Mouse (Mus musculus) intestine, embryonic 14.5 days (tissue): ENCODE data around the gene Pcyt1b. TPM values are rescaled to one million over a fixed set of nuclear protein-coding genes. Genes with fewer than 3 reads are reported as not detected.

Experiments used
- ATAC-seq: fragments of 200-750 bp; cut with Nextera tagmentation; replicated peaks from 2 replicates; pipeline ENCODE4 v1.8.0; 2017; ENCODE audit warnings: low read depth, moderate number of reproducible peaks, moderate TSS enrichment, moderate library complexity; ENCODE audit not compliant: low FRiP score, low TSS enrichment
- DNase-seq: peaks from one replicate; pipeline ENCODE4 v3.0.0-alpha.2; 2018; ENCODE audit warnings: low spot score
- H3K27ac ChIP-seq: fragments of 300-500 bp; sonication (generic); 2 replicates; pipeline ENCODE4 v1.5.1; 2014; ENCODE audit warnings: low read depth, mild to moderate bottlenecking, control low read depth
- H3K27me3 ChIP-seq: fragments of 300-500 bp; sonication (generic); replicated peaks from 2 replicates; pipeline ENCODE4 v1.6.1; 2014; ENCODE audit warnings: low read length, control low read depth; ENCODE audit not compliant: control insufficient read depth, insufficient read depth
- H3K36me3 ChIP-seq: fragments of 300-500 bp; sonication (generic); 2 replicates; pipeline ENCODE4 v1.6.1; 2014; ENCODE audit warnings: low read length, control low read depth; ENCODE audit not compliant: control insufficient read depth, insufficient read depth
- H3K4me1 ChIP-seq: fragments of 300-500 bp; sonication (generic); replicated peaks from 2 replicates; pipeline ENCODE4 v1.6.1; 2014; ENCODE audit warnings: low read length, control low read depth, mixed read lengths; ENCODE audit not compliant: control insufficient read depth, insufficient read depth
- H3K4me2 ChIP-seq: fragments of 300-500 bp; sonication (generic); 2 replicates; pipeline ENCODE4 v1.6.1; 2014; ENCODE audit warnings: low read length
- H3K4me3 ChIP-seq: fragments of 300-500 bp; sonication (generic); 2 replicates; pipeline ENCODE4 v1.5.1; 2014; ENCODE audit warnings: low read depth, low read length, control low read depth, mixed read lengths
- H3K9ac ChIP-seq: fragments of 300-500 bp; sonication (generic); 2 replicates; pipeline ENCODE4 v1.6.1; 2014; ENCODE audit warnings: mild to moderate bottlenecking, low read length
- H3K9me3 ChIP-seq: fragments of 300-500 bp; sonication (generic); 2 replicates; pipeline ENCODE4 v1.6.1; 2016; ENCODE audit warnings: low read length, control low read depth; ENCODE audit not compliant: control insufficient read depth
- WGBS: fragments of 180-500 bp; shearing (Covaris S2); extraction: QIAGEN DNeasy Blood & Tissue Kit; methylation state at CpG from one replicate; pipeline ENCODE4 v1.1.7; 2014; 5-methylcytosine and 5-hydroxymethylcytosine counted together
- polyA plus RNA-seq: library from polyadenylated mRNA; unstranded; fragments of >200 nt; fragmentation: Nextera tagmentation; extraction: Ambion mirVana; gene quantifications from 2 replicates; pipeline ENCODE4 v1.2.1, GENCODE M21; 2014

Pcyt1b gene
- polyA plus RNA-seq, 1 experiment from 2014 or later: 2.5 TPM

DNA sequence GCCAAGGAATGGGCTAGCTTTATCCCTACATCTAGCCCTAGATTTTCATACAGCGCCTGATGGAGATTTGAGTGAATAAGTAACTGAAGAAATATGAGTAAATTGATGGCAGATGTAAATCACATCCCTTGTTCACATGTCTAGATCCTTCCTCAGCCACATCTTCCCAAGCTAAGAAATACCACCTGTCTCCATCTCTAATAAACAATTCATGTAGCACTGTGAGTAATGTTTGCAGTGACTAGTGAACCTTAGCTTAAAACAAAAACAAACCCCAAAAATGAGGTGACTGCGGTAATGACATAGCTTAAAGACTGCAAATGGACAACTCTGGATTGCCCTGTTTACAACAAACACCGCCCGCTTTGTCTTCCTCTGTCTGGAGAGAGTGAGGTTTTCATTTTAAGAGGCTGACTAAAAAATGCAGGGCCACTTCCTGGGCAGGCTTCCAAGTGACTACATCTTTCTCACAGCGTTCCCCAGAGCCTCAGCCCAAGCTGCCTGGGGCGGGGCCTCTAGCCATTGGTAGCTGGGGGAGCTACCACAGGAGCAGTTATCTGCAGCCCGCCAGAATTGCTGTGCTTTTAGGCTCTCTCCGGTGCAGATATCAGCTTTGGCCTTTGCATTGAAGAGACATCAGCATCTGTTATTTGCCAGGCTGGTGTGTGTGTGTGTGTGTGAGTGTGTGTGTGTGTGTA is 46.0 kb downstream of the Pcyt1b start:
- DNase-seq (peak; percentile 61), ATAC-seq (no peak)
- Histone ChIP-seq H3K4me1 (no peaks in the 10 kb centered on the region), H3K9me3 (no peaks in the 10 kb centered on the region), H3K4me2 (no peak overlapping the region), H3K4me3 (no peak overlapping the region), H3K36me3 (no peaks in the 10 kb centered on the region), H3K9ac (no peak overlapping the region), H3K27me3 (no peaks in the 10 kb centered on the region), H3K27ac (no peak overlapping the region)
- WGBS: 46% methylated on average over 8 of the region's 8 CpGs

DNA sequence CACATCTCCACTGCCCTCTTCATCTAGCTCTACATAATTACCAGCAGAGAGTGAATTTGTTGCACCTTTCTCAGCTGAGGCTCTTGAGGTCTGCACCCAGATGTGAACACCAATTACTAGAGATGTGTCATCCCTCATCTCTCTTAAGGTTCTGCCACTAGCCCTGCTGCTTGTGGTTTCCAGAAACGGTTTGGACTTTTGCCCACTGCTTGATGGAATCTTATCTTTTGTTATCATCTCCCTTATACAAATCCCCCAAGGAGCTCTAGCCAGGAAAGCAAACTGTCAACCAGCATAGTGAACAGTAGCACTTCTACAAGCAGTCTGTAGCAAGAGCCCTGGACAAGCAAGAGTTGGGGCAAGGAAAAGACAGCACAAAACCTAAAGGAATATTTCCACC is 57.9 kb downstream of the Pcyt1b start:
- Histone ChIP-seq H3K4me1 (no peaks in the 10 kb centered on the region), H3K4me2 (no peak overlapping the region), H3K27ac (no peak overlapping the region), H3K36me3 (no peaks in the 10 kb centered on the region), H3K4me3 (no peak overlapping the region), H3K9me3 (no peaks in the 10 kb centered on the region), H3K27me3 (no peaks in the 10 kb centered on the region), H3K9ac (no peak overlapping the region)
- WGBS: 45% methylated on average over 1 of the region's 1 CpGs
- ATAC-seq: no peak
- DNase-seq: no peak

DNA sequence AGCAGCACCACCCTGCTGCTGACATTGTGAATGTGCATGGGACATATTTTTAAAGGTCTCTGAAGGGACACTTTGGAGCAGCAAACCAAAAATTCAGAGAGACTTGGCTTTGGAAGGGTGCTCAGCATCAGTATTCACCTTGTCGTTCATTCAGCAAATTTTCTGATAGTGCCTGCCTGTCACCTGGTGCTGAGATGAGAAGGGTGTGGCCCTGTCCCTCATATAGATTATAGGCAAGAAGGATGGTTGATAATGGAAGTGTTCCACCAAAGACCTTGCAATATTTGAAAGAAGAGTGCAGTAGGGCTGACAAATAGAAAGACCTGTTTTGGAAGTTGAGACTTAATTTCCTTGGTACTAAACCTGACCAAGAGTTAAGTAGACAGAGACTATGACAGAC is 74.9 kb downstream of the Pcyt1b start:
- Histone ChIP-seq H3K27me3 (no peaks in the 10 kb centered on the region), H3K9ac (no peak overlapping the region), H3K4me3 (no peak overlapping the region), H3K36me3 (no peaks in the 10 kb centered on the region), H3K9me3 (no peaks in the 10 kb centered on the region), H3K4me2 (no peak overlapping the region), H3K27ac (no peak overlapping the region), H3K4me1 (no peaks in the 10 kb centered on the region)
- WGBS: 100% methylated on average over 1 of the region's 1 CpGs
- no peak for DNase-seq
- ATAC-seq: no peak

DNA sequence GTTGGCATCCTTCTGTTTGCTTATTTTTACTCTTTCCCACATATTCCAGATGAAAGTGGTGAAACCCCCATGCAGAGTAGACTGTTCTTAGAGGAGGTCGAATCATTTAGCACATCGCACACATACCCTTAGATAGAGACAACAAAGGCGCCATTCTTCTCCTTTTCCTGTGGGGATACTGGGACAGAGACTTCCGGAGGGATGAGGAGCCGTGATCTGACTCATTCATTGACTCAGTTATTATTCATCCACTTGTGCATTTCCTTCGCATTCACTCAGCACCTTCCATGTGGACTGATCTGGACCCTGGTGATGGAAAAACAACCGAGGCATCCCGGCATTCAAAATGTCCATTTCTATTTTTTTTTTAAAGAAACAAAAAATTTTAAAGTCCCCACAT is 76.2 kb downstream of the Pcyt1b start:
- Histone ChIP-seq H3K4me3 (no peak overlapping the region), H3K9me3 (no peaks in the 10 kb centered on the region), H3K9ac (no peak overlapping the region), H3K4me2 (no peak overlapping the region), H3K4me1 (no peaks in the 10 kb centered on the region), H3K27ac (no peak overlapping the region), H3K27me3 (no peaks in the 10 kb centered on the region), H3K36me3 (no peaks in the 10 kb centered on the region)
- WGBS: 81% methylated on average over 8 of the region's 8 CpGs
- ATAC-seq (no peak), DNase-seq (no peak)

DNA sequence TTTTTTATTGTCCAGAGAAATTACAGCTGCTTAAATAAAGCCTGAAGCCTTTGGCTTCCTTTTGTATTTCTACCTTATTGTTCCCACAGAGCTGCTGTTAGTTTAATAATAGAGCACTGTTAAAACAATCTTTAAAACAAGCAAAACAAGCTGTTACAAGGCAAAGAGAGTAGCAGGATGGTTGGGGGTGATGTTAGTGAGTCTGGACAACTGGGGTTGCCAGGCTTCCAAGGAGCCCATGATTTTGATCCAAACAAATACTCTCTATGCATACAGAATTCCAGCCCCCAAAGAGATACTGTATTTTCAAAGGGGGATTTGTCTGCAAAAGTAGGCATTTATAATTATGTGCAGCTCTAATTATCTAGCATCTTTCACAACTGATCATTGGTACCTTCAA is 77.7 kb downstream of the Pcyt1b start:
- Histone ChIP-seq H3K4me3 (no peak overlapping the region), H3K9me3 (no peaks in the 10 kb centered on the region), H3K27ac (no peak overlapping the region), H3K4me1 (no peaks in the 10 kb centered on the region), H3K36me3 (no peaks in the 10 kb centered on the region), H3K27me3 (no peaks in the 10 kb centered on the region), H3K9ac (no peak overlapping the region), H3K4me2 (no peak overlapping the region)
- DNase-seq (no peak), ATAC-seq (no peak)

DNA sequence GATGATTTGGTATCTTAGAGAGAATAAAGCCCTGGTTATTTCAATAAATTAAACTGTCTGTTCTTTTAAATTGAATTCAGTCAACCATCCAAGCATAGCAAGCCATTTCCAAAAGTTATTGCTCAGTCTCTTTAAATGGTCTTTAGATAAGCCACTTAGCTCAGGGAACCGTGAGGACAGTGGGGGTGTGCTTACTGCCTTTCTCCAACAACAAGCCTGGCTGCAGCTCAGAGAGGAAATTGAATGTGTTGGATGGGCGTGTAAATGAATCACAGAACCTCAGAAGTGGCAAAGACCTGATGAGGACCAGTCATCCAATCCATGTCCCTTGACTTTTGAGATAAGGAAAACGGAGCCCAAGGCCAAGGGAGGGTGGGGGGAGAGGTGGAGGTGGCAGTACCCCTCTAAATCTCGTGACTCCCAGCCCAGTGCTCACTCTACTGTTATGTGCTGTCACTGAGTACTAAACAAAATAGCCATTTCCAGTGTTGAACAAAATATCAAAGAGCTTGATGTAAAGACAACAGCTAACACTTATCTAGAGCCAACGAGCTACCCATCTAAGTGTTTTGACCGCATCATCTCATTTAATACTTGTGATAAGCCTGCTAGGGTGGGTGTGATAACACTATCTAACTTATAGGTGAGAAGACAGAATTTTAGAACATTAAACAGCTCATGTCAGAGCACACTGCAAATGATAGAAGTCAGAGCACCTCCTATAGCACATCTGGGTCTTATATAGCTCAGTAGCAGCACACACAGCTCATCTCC is 78.5 kb downstream of the Pcyt1b start:
- Histone ChIP-seq H3K9me3 (no peaks in the 10 kb centered on the region), H3K4me1 (no peaks in the 10 kb centered on the region), H3K4me3 (no peak overlapping the region), H3K4me2 (no peak overlapping the region), H3K27ac (no peak overlapping the region), H3K27me3 (no peaks in the 10 kb centered on the region), H3K36me3 (no peaks in the 10 kb centered on the region), H3K9ac (no peak overlapping the region)
- WGBS: 76% methylated on average over 6 of the region's 6 CpGs
- ATAC-seq (no peak), DNase-seq (no peak)

DNA sequence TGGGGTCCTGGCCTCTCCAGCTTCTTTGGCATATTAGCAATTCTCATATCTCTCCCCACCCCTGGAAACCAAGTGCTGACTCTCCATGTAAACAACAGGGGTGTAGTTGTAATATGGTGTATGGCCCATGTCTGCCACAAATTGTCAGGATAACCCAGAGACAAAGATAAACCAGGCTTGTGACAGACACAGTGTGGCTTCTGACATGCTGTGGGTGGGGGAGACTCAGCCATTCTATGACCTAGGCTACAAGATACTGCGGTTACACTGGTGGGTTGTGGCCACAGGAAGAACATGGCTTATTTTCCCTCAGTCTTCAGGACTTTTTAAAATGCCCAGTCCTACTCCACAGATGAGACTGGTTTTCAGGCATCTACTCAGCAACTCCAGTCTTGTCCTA is 94.5 kb downstream of the Pcyt1b start:
- Histone ChIP-seq H3K9me3 (no peaks in the 10 kb centered on the region), H3K4me2 (no peak overlapping the region), H3K4me1 (no peaks in the 10 kb centered on the region), H3K27me3 (no peaks in the 10 kb centered on the region), H3K9ac (no peak overlapping the region), H3K4me3 (no peak overlapping the region), H3K27ac (no peak overlapping the region), H3K36me3 (no peaks in the 10 kb centered on the region)
- 100% methylated on average over 1 of the region's 1 CpGs for WGBS
- DNase-seq (no peak), ATAC-seq (no peak)

DNA sequence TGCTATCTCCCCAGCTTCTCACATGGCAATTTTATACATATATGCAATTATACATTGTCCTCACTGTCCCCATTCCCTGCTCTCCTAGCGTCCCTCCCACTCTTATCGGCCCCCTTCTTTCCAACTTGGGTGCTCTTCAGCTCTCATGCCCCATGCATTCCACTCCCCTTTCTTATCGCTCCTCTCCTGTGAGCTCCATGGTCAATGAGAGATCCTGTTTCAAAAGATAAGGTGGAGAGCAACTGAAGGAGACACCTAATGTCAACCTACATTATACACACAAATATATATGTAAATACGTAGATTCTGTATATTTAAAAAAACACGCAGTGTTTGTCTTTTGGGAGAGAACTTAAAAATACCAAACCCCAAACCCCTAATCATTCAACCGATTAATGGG is 95.9 kb downstream of the Pcyt1b start:
- no peak overlapping the region for H3K27ac ChIP-seq
- no peaks in the 10 kb centered on the region for H3K4me1 ChIP-seq
- no peaks in the 10 kb centered on the region for H3K27me3 ChIP-seq
- H3K4me2 ChIP-seq: no peak overlapping the region
- no peaks in the 10 kb centered on the region for H3K9me3 ChIP-seq
- ATAC-seq (no peak), DNase-seq (no peak)
- no peaks in the 10 kb centered on the region for H3K36me3 ChIP-seq
- WGBS: 84% methylated on average over 6 of the region's 6 CpGs
- no peak overlapping the region for H3K9ac ChIP-seq
- no peak overlapping the region for H3K4me3 ChIP-seq
